Mouse (Mus musculus) right cerebral cortex, postnatal 25 days (tissue): Measurements from ENCODE around the gene Msrb1.
A peak's percentile ranks its signal among the peaks of the same experiment; 100 is the strongest.

Experiments used
- DNase-seq: peaks from one replicate; pipeline ENCODE4 v3.0.0; 2022

Gene Msrb1

GRCm38 (mm10) chr17:24745526-24746497, 9.4 kb downstream of the Msrb1 start:
- peak; percentile 75 for DNase-seq

- no peak for DNase-seq
These were observed 10.5 kb downstream of the Msrb1 start for GRCm38 (mm10) chr17:24746986-24747385.

- no peak for DNase-seq
These were observed 15.1 kb downstream of the Msrb1 start for GRCm38 (mm10) chr17:24751528-24751927.

- DNase-seq = no peak
These were observed 16.3 kb downstream of the Msrb1 start, which contains the start of gene Hs3st6 for GRCm38 (mm10) chr17:24752415-24753394. Gene Hs3st6, plus strand, starts transcription at chr17:24752988.

- DNase-seq = no peak
These were observed 21.0 kb downstream of the Msrb1 start for GRCm38 (mm10) chr17:24757394-24757793.

- no peak for DNase-seq
These were observed 24.7 kb downstream of the Msrb1 start for GRCm38 (mm10) chr17:24761121-24761520.

- DNase-seq = no peak
These were observed 28.8 kb downstream of the Msrb1 start for GRCm38 (mm10) chr17:24765016-24765905.

- no peak for DNase-seq
These were observed 29.9 kb downstream of the Msrb1 start for GRCm38 (mm10) chr17:24766266-24766875.

GRCm38 (mm10) chr17:24769146-24769545, 32.7 kb downstream of the Msrb1 start:
- no peak for DNase-seq

- DNase-seq = no peak
These were observed 36.8 kb downstream of the Msrb1 start for GRCm38 (mm10) chr17:24773241-24773640.

GRCm38 (mm10) chr17:24775173-24775572, 38.7 kb downstream of the Msrb1 start:
- DNase-seq = no peak

- no peak for DNase-seq
These were observed 40.6 kb downstream of the Msrb1 start for GRCm38 (mm10) chr17:24777073-24777472.

- no peak for DNase-seq
These were observed 44.4 kb downstream of the Msrb1 start for GRCm38 (mm10) chr17:24780821-24781220.

- no peak for DNase-seq
These were observed 55.7 kb downstream of the Msrb1 start for GRCm38 (mm10) chr17:24792190-24792589.
